Mouse (Mus musculus): Measurements from ENCODE around the gene Dnah9. TPM values are rescaled to one million over a fixed set of nuclear protein-coding genes. Genes with fewer than 3 reads are reported as not detected.

Dnah9 gene
- 0.28 and 0.39 TPM in 2 replicates for polyA plus RNA-seq (2015; fragmentation: Nextera tagmentation; extraction: Ambion mirVana)

- peak within 1 kb of the TSS; percentile 99 for H3K4me2 ChIP-seq (replicated peaks)
- H3K27ac ChIP-seq: no peak within 1 kb of the TSS
- H3K27me3 ChIP-seq (replicated peaks): peaks cover 11% of the 10 kb centered on the region
- no peaks in the 10 kb centered on the region for H3K9me3 ChIP-seq
- no peaks in the 10 kb centered on the region for H3K36me3 ChIP-seq
- ATAC-seq: peak; percentile 94
- H3K9ac ChIP-seq: peak within 1 kb of the TSS; percentile 51
- WGBS: under 1% methylated on average over 53 of the region's 53 CpGs
- H3K4me3 ChIP-seq (replicated peaks): peak within 1 kb of the TSS; percentile 53
- H3K4me1 ChIP-seq (replicated peaks): peaks cover 6% of the 10 kb centered on the region; the same call in 1 of the 2 replicates
These were observed at the start of gene Dnah9 for GRCm38 (mm10) chr11:66167801-66168651. Dnah9 (minus strand) TSS chr11:66168551.

- 73% methylated on average over 3 of the region's 3 CpGs for WGBS
- H3K27me3 ChIP-seq (replicated peaks): no peaks in the 10 kb centered on the region
- no peaks in the 10 kb centered on the region for H3K9me3 ChIP-seq
- no peak overlapping the region for H3K4me2 ChIP-seq (replicated peaks)
- no peaks in the 10 kb centered on the region for H3K4me1 ChIP-seq (replicated peaks)
- no peak overlapping the region for H3K9ac ChIP-seq
- H3K4me3 ChIP-seq (replicated peaks): no peak overlapping the region
- no peak for ATAC-seq
- no peak overlapping the region for H3K27ac ChIP-seq
- H3K36me3 ChIP-seq: no peaks in the 10 kb centered on the region
These were observed 20.4 kb upstream of the Dnah9 start for GRCm38 (mm10) chr11:66188627-66189287.

GRCm38 (mm10) chr11:66188146-66188545, 19.8 kb upstream of the Dnah9 start:
- H3K9ac ChIP-seq: no peak overlapping the region
- no peaks in the 10 kb centered on the region for H3K36me3 ChIP-seq
- no peak overlapping the region for H3K27ac ChIP-seq
- H3K4me2 ChIP-seq (replicated peaks): no peak overlapping the region
- H3K27me3 ChIP-seq (replicated peaks): no peaks in the 10 kb centered on the region
- no peaks in the 10 kb centered on the region for H3K9me3 ChIP-seq
- H3K4me1 ChIP-seq (replicated peaks): no peaks in the 10 kb centered on the region
- ATAC-seq: no peak
- 87% methylated on average over 2 of the region's 2 CpGs for WGBS
- no peak overlapping the region for H3K4me3 ChIP-seq (replicated peaks)

- no peak overlapping the region for H3K9ac ChIP-seq
- no peaks in the 10 kb centered on the region for H3K27me3 ChIP-seq (replicated peaks)
- no peaks in the 10 kb centered on the region for H3K9me3 ChIP-seq
- H3K4me1 ChIP-seq (replicated peaks): no peaks in the 10 kb centered on the region
- no peak overlapping the region for H3K27ac ChIP-seq
- 46% methylated on average over 2 of the region's 2 CpGs for WGBS
- no peak for ATAC-seq
- H3K36me3 ChIP-seq: no peaks in the 10 kb centered on the region
- H3K4me3 ChIP-seq (replicated peaks): no peak overlapping the region
- H3K4me2 ChIP-seq (replicated peaks): no peak overlapping the region
These were observed 9.4 kb upstream of the Dnah9 start for GRCm38 (mm10) chr11:66177781-66178180.

GRCm38 (mm10) chr11:66164022-66164421, 4.3 kb downstream of the Dnah9 start:
- Histone ChIP-seq H3K4me1 (replicated peaks) (peaks cover 6% of the 10 kb centered on the region; the same call in 1 of the 2 replicates), H3K9me3 (no peaks in the 10 kb centered on the region), H3K9ac (no peak overlapping the region), H3K4me2 (replicated peaks) (no peak overlapping the region), H3K27ac (no peak overlapping the region), H3K27me3 (replicated peaks) (peaks cover 11% of the 10 kb centered on the region), H3K36me3 (no peaks in the 10 kb centered on the region), H3K4me3 (replicated peaks) (no peak overlapping the region)
- no peak for ATAC-seq
- WGBS: 72% methylated on average over 2 of the region's 2 CpGs

GRCm38 (mm10) chr11:66140631-66141252, 27.6 kb downstream of the Dnah9 start:
- 66% methylated on average over 11 of the region's 11 CpGs for WGBS
- no peak for ATAC-seq
- H3K36me3 ChIP-seq: no peaks in the 10 kb centered on the region
- H3K9me3 ChIP-seq: no peaks in the 10 kb centered on the region
- H3K27ac ChIP-seq: no peak overlapping the region
- H3K27me3 ChIP-seq (replicated peaks): no peaks in the 10 kb centered on the region
- no peak overlapping the region for H3K4me2 ChIP-seq (replicated peaks)
- no peaks in the 10 kb centered on the region for H3K4me1 ChIP-seq (replicated peaks)
- H3K9ac ChIP-seq: no peak overlapping the region
- H3K4me3 ChIP-seq (replicated peaks): no peak overlapping the region

DNA sequence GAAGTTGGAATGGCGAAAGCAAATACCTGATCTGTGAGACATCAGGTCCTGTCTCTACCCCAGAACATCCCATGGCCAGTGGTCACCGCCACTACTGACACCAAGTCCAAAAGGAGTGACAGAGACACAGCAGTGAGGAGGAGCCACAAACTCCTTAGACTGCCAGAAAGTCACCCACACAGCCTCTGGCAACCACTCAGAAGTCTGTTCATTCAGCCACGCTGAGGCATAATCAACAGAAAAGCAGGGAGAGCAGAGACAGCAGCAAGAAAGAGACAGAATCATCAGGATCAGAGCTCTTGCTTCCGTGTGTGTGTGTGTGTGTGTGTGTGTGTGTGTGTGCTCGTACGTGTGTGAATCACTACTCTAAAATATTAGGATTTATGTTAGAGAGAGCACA, 33.5 kb downstream of the Dnah9 start:
- no peak overlapping the region for H3K4me2 ChIP-seq (replicated peaks)
- no peak overlapping the region for H3K27ac ChIP-seq
- no peaks in the 10 kb centered on the region for H3K9me3 ChIP-seq
- no peak overlapping the region for H3K4me3 ChIP-seq (replicated peaks)
- no peak overlapping the region for H3K9ac ChIP-seq
- H3K27me3 ChIP-seq (replicated peaks): no peaks in the 10 kb centered on the region
- no peak for ATAC-seq
- 80% methylated on average over 6 of the region's 6 CpGs for WGBS
- H3K4me1 ChIP-seq (replicated peaks): no peaks in the 10 kb centered on the region
- no peaks in the 10 kb centered on the region for H3K36me3 ChIP-seq

GRCm38 (mm10) chr11:66126150-66126549, 42.2 kb downstream of the Dnah9 start:
- no peaks in the 10 kb centered on the region for H3K4me1 ChIP-seq (replicated peaks)
- H3K9ac ChIP-seq: no peak overlapping the region
- no peaks in the 10 kb centered on the region for H3K9me3 ChIP-seq
- no peaks in the 10 kb centered on the region for H3K27me3 ChIP-seq (replicated peaks)
- H3K27ac ChIP-seq: no peak overlapping the region
- H3K4me2 ChIP-seq (replicated peaks): no peak overlapping the region
- H3K36me3 ChIP-seq: no peaks in the 10 kb centered on the region
- ATAC-seq: no peak
- H3K4me3 ChIP-seq (replicated peaks): no peak overlapping the region

DNA sequence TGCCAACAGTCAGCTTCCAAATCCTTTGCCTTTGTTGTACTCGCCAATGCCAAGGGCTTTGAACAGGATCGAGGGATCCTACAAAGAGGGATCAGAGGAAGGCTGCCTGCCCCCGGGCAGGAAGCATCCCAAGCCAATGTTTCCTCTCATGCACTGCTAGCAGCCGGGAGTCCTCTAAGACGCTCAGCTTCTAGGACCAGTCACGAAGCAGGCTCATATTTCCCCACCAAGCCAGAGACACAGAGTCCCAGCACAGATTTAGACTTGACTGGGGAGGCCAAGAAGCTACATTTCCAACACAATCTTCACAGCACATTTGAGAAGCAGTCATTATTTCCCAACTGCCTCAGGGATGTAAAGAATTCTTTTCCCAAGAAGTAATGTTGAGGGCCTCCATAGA, 43.9 kb downstream of the Dnah9 start:
- no peak for ATAC-seq
- 68% methylated on average over 6 of the region's 6 CpGs for WGBS
- no peaks in the 10 kb centered on the region for H3K9me3 ChIP-seq
- H3K4me1 ChIP-seq (replicated peaks): no peaks in the 10 kb centered on the region
- H3K36me3 ChIP-seq: no peaks in the 10 kb centered on the region
- no peak overlapping the region for H3K9ac ChIP-seq
- H3K4me3 ChIP-seq (replicated peaks): no peak overlapping the region
- no peak overlapping the region for H3K4me2 ChIP-seq (replicated peaks)
- no peaks in the 10 kb centered on the region for H3K27me3 ChIP-seq (replicated peaks)
- H3K27ac ChIP-seq: no peak overlapping the region

DNA sequence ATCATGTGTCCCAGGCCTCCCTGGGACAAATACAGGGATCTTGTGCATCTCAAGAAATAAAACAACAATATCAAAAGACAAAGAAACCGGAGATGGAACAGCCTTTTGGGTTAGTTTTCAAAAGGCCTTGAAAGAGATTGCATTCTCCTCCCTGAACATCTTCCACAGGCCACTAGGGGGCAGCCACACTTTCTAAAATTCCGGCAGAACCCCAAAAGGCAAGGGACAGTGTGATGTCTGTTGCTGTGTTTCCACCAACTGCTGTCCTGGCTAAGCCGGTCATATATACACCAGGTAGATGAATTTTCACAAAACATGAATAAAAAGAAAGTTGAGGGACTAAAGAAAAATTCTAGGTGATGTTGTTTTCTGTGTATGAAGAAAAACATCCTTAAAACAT, 46.3 kb downstream of the Dnah9 start:
- ATAC-seq: no peak
- WGBS: 20% methylated on average over 3 of the region's 3 CpGs
- Histone ChIP-seq H3K9ac (no peak overlapping the region), H3K27ac (no peak overlapping the region), H3K36me3 (no peaks in the 10 kb centered on the region), H3K4me2 (replicated peaks) (no peak overlapping the region), H3K9me3 (no peaks in the 10 kb centered on the region), H3K4me1 (replicated peaks) (no peaks in the 10 kb centered on the region), H3K4me3 (replicated peaks) (no peak overlapping the region), H3K27me3 (replicated peaks) (no peaks in the 10 kb centered on the region)

- ATAC-seq: no peak
- Histone ChIP-seq H3K36me3 (no peaks in the 10 kb centered on the region), H3K27me3 (replicated peaks) (no peaks in the 10 kb centered on the region), H3K9me3 (no peaks in the 10 kb centered on the region), H3K9ac (no peak overlapping the region), H3K27ac (no peak overlapping the region), H3K4me2 (replicated peaks) (no peak overlapping the region), H3K4me3 (replicated peaks) (no peak overlapping the region), H3K4me1 (replicated peaks) (no peaks in the 10 kb centered on the region)
- 82% methylated on average over 7 of the region's 7 CpGs for WGBS
These were observed 84.6 kb downstream of the Dnah9 start for GRCm38 (mm10) chr11:66083663-66084254.

- Histone ChIP-seq H3K27me3 (replicated peaks) (no peaks in the 10 kb centered on the region), H3K4me3 (replicated peaks) (no peak overlapping the region), H3K4me1 (replicated peaks) (no peaks in the 10 kb centered on the region), H3K36me3 (no peaks in the 10 kb centered on the region), H3K27ac (no peak overlapping the region), H3K4me2 (replicated peaks) (no peak overlapping the region), H3K9me3 (no peaks in the 10 kb centered on the region), H3K9ac (no peak overlapping the region)
- no peak for ATAC-seq
- WGBS: 77% methylated on average over 5 of the region's 5 CpGs
These were observed 95.4 kb downstream of the Dnah9 start for GRCm38 (mm10) chr11:66072921-66073320.
